36 mouse cellular contexts compared by ENCODE assay signal in the genomic region with DNA sequence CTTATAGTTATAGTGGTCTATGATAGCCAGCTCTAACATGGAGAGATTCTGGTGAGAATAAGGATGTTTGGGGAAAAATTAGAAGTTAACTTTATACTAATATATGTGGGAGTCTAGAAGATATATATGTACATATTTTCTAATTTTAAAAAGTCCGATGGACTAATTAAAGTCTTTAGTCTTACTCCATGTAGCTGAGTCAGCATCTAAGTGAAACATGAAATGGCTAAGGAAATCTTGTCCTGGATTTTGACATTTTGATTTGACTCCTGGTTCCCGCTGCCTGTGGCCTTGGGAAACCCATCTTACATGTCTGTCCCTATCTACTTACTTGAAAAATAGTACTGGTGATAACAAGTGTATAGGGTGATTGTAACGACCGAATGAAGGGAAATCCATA. TPM values are rescaled to one million over a fixed set of nuclear protein-coding genes. Genes with fewer than 3 reads are reported as not detected.
"Had no signal": no experiment of that assay in that cellular context is flagged by ENCODE, and none has a peak within 500 bp of the region (broad histone marks: within the 10 kb centered on the region; RNA-seq: fewer than 3 reads in every experiment).

No protein-coding gene starts in this region.

- H3K4me3 ChIP-seq: limb, embryonic 10.5 days; limb, embryonic 12.5 days; limb, embryonic 13.5 days; limb, embryonic 15.5 days; liver, embryonic 12.5 days; liver, embryonic 13.5 days; liver, embryonic 15.5 days; midbrain, embryonic 10.5 days; midbrain, embryonic 12.5 days; midbrain, embryonic 13.5 days; midbrain, embryonic 15.5 days; myocyte; neural tube, embryonic 12.5 days; neural tube, embryonic 13.5 days had no signal

- H3K9me3 ChIP-seq: limb, embryonic 10.5 days; limb, embryonic 12.5 days; limb, embryonic 13.5 days; limb, embryonic 15.5 days; liver, embryonic 12.5 days; liver, embryonic 13.5 days; liver, embryonic 15.5 days; lung, embryonic 15.5 days; megakaryocyte, embryonic 14.5 days; midbrain, embryonic 10.5 days; midbrain, embryonic 12.5 days; midbrain, embryonic 13.5 days; midbrain, embryonic 15.5 days; neural tube, embryonic 12.5 days; neural tube, embryonic 13.5 days had no signal

- H3K36me3 ChIP-seq: limb, embryonic 10.5 days; limb, embryonic 12.5 days; limb, embryonic 13.5 days; limb, embryonic 15.5 days; liver, embryonic 12.5 days; liver, embryonic 13.5 days; liver, embryonic 15.5 days; lung, embryonic 15.5 days; midbrain, embryonic 10.5 days; midbrain, embryonic 12.5 days; midbrain, embryonic 13.5 days; midbrain, embryonic 15.5 days; neural tube, embryonic 12.5 days; neural tube, embryonic 13.5 days had no signal

- H3K27ac ChIP-seq: limb, embryonic 10.5 days; limb, embryonic 12.5 days; limb, embryonic 13.5 days; limb, embryonic 15.5 days; liver, embryonic 12.5 days; liver, embryonic 13.5 days; liver, embryonic 14.5 days; liver, embryonic 15.5 days; lung, embryonic 15.5 days; macrophage; midbrain, embryonic 10.5 days; midbrain, embryonic 12.5 days; midbrain, embryonic 13.5 days; midbrain, embryonic 15.5 days; neural tube, embryonic 12.5 days; neural tube, embryonic 13.5 days had no signal

- H3K9ac ChIP-seq: limb, embryonic 12.5 days; limb, embryonic 13.5 days; limb, embryonic 15.5 days; liver, embryonic 12.5 days; liver, embryonic 13.5 days; liver, embryonic 14.5 days; liver, embryonic 15.5 days; liver, postnatal 0 days; lung, embryonic 14.5 days; lung, embryonic 15.5 days; midbrain, embryonic 12.5 days; midbrain, embryonic 13.5 days; midbrain, embryonic 15.5 days; neural tube, embryonic 12.5 days; neural tube, embryonic 13.5 days had no signal

- DNase-seq: left cerebral cortex, postnatal 4 days; liver; liver, embryonic 13.5 days; liver, postnatal 0 days; lung, adult 18-20 months; lung, adult 2 months; lung, embryonic 14.5 days; lung, postnatal 10 days; lung, postnatal 14 days; lung, postnatal 36 days; lung, postnatal 4 days; midbrain, embryonic 14.5 days had no signal

- H3K4me2 ChIP-seq: liver, embryonic 11.5 days; liver, embryonic 13.5 days; liver, embryonic 15.5 days; midbrain, embryonic 12.5 days; midbrain, embryonic 13.5 days; neural tube, embryonic 12.5 days; neural tube, embryonic 13.5 days had no signal

- ATAC-seq: liver, embryonic 12.5 days; liver, postnatal 0 days; lung, postnatal 0 days; midbrain, embryonic 13.5 days; midbrain, embryonic 15.5 days; midbrain, embryonic 16.5 days had no signal

RNA-seq across cellular contexts. Expression of gene Gpc5, which starts 1.5 kb away (rescaled TPM):
- total RNA-seq: liver, adult 2 months; megakaryocyte progenitor cell, adult 5-6 weeks; megakaryocyte, adult 5-6 weeks; monocyte, adult 5-6 weeks had no signal
- polyA plus RNA-seq: liver, adult 2 months; liver, embryonic 12.5 days; liver, embryonic 15.5 days; liver, postnatal 0 days; macrophage; myocyte had no signal
